Mouse (Mus musculus) lung, adult 2 months (tissue): ENCODE results near the gene Atp5g2.

Experiments used
- CTCF ChIP-seq: fragments of 200-500 bp; IDR thresholded peaks from 2 replicates; pipeline ENCODE4 v1.5.1; 2011; ENCODE audit warnings: mild to moderate bottlenecking, low read length, control low read depth; ENCODE audit not compliant: insufficient read depth
- POLR2A ChIP-seq: fragments of 200-500 bp; IDR thresholded peaks from 2 replicates; pipeline ENCODE4 v1.6.1; 2011; ENCODE audit warnings: low read depth, mild to moderate bottlenecking, control low read depth, low read length, borderline replicate concordance; ENCODE audit errors: extremely low read depth

DNA sequence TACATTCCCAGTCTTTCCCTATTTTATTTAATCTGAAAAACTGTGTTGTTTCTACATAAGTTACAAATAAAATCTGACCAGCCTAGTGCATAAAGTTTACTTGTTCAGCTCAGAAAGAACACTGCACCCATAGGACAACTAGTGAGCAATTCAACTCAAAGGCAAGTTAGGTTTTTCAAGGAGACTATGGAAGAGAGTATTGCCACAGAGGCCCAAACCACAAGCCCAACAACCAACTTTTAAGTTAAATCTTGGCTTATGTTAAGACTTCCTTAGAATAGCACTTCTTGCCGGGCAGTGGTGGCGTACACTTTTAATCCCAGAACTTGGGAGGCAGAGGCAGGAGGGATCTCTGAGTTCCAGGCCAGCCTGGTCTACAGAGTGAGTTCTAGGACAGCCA lies 56.0 kb downstream of the Atp5g2 start:
- no peak for TF ChIP-seq POLR2A
- TF ChIP-seq CTCF, result no peak
